Mouse (Mus musculus): ENCODE results near the gene Ccdc63.
"Not testable (repeated sequence)": the region's sequence is repeated elsewhere in the genome, so short reads cannot be mapped to it uniquely, and the experiment has no call there.

The Ccdc63 gene

DNA sequence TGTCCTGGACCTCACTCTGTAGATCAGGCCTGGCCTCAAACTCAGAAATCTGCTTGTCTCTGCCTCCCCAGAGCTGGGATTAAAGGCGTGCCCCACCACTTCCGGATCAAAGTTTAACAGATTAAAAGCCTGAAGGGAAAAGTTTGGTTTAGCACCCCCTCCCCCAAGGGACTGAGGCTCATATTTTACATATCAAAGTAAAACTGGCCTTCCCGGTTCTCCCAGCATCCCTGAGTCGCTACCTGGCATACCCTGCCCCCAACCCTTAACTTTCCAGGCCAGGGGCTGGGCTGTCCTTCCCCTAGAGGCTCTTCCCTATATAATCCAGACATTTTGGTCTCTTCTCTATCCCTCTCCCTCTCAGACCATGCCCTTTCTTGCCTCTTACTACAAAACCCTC, 8.6 kb upstream of the Ccdc63 start:
- no peak for DNase-seq (ENCODE audit: low spot score)

DNA sequence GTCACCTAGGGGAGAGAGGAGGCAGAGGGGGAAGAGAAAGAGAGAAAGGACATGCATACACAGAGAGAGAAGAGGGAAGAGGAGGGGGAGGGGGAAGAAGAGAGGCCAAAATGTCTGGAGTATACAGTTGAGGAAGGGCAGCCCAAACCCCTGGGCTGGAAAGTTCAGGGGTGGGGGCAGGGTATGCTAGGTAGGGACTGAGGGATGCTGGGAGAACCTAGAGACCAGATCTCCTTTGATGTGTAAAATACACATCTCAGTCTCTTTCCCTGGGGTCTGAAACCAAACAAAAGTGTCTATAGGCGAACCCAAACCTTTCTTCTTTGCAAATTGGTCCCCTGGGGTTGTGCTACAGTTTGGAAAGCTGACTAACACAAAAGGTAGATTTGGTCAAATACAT, 7.5 kb upstream of the Ccdc63 start:
- DNase-seq (ENCODE audit: low spot score): no peak

DNA sequence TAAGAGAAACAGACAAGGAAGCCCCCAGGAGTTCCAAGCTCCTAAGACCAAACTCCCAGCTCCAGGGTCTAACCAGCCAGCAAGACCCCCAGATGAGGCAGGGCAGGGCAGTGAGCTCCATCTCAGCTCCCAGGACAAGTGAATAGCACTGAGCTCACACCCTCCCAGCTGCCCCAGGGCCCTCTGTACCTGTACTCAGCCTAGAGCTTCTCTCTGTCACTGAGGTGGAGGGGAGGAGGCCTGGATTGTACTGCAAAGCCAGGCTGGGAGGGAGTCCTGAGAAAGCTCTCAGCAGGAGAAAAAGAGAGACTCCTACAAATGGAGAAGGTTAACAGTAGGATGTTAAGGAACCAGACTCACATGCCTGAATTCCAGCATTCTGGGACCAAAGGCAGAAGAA, 6.0 kb upstream of the Ccdc63 start:
- no peak for DNase-seq (ENCODE audit: low spot score)

DNA sequence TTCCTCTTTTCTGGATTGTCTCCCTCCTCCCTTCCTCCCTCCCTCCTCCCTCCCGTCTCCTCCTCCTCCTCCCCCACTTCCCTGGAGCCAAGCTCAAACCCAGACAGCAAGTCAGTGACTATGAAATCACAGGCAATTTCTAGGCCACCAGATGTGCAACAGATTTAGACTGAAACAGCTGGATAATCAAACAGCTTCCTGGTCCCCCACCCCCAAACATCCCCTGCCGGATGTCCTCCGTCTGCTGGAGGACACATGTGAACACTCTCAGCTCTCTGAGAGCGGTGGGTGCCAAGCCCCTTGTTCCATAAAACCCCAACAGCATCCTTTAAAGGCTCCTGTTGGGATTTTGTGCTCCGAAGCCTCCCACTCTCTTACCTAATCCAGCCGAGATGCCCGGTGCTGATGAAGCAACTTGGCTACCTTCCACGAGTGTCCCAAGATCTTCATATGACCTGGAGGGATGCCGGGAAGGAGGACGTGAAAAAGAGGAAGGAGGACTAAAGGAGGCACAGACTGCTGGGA, 5.5 kb upstream of the Ccdc63 start:
- DNase-seq (ENCODE audit: low spot score): peak; percentile 43

DNA sequence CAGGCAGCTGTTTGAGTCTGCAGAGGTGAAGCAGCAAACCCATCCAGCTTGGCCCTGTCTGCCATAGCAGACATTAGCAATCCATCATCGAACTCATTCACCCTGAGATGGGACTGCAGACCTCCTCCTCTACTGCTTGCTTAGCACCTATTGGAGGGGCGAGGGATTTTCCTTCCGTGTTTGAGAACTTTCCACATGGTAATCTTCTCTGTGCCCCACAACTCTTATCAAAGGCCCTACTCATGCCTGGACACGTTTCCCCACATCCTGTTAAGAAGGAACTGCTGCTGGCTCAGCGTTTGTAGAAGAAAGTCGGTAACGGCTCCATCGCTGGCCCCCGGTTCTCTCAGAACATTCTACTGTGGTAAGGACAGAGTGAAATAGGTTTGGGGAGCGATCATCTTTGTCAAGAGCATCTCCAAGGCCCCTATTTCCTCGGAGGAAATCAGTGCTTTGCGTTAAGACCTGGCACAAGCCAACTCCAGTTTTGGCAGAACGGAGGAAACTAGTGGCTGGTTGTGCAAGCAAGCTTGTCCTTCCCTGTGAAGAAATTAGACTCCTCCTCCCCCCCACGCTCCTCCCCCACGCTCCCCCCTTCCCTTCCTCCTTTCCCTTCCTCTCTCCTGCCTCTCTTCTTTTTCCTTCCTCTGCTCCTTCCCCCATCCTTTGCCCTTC, 4.9 kb upstream of the Ccdc63 start:
- DNase-seq (ENCODE audit: low spot score): peak; percentile 29

DNA sequence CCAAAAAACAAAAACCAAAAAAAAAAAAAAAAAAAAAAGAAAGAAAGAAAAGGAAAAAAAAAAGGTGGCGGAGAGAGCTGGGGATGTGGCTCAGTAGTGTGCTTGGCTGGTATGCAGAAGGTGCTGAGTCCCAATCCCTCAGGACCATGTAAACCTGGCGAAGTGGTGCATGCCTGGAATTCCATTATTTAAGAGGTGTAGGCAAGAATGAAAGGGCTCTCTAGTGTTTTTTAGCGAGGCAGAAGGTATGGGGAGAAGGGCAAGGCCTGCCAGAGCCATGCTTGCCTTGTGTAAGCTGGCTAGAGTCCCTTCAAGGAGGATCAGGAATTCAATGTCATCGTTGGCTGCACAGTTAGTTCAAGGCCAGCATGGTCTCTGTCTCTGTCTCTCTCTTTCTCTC, 4.2 kb upstream of the Ccdc63 start:
- DNase-seq (ENCODE audit: low spot score): no peak

DNA sequence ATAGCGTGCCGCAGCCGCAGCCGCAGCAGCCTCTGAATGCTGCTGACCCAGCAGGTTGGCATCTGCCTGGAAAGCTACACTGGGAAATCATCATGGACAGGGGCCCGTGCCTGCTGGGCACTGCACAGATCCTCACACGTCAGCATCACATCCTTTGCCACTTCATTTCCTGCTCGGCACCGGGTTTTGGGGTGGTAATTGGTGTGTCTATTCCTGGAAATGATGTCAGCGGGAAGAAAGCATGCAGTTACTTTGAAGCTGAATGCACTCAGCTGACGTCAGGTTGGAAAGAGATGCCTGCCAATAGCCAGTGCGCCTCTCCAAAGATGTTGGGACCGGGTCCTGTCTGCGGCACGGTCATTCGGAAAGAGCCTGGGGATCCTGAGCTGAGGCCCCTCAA, 2.9 kb upstream of the Ccdc63 start:
- no peak for DNase-seq (ENCODE audit: low spot score)

DNA sequence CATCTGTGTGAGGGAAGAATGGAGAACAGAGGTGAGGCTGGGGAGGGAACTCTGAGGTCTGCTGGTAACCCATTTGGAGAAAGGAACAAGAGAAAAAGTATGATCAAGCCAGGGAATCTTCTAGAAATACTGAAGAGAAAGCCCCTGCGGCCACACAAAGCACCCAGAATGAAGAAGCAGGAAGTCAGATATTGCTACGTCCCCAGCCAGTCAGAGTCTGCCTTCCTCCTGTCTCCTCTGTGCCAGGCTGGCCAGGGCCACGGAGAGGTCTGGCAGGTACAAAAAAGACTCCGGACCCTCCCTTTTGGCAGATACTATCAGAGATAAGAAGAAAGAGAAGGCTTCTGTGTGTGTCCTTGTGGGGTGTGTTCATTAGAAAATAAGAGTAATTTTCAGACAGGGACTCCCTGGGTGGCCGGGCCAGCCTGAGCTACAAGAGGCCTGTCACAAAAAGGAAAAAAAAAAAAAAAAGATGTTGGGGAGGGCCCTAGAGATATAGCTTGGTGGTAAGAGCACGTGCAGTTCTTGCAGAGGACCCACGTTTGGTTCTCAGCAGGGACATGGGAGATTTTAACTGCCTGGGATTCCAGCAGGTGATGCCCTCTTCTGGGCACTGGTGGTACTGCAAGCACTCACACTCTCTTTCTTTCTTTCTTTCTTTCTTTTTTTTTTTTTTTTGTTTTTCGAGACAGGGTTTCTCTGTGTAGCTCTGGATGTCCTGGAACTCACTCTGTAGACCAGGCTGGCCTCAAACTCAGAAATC, 1.8 kb upstream of the Ccdc63 start:
- no peak for DNase-seq (ENCODE audit: low spot score)

DNA sequence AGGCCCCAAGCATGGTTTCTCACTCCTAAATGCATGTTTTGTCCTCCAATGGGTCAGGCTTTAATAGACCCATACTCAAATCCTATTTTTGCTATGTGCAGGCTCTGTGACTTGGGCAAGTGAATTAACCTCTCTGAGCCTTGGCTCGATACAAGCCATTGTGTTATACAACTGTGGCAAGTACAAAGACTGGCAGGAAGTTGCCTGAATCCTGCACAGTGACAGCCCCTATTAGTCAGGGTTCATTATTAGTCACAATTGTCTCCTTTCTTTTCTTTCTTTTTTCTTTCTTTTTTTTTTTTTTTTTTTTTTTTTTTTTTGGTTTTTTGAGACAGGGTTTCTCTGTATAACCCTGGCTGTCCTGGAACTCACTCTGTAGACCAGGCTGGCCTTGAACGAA, 852 bp downstream of the Ccdc63 start:
- DNase-seq (ENCODE audit: low spot score): not testable (repeated sequence)

DNA sequence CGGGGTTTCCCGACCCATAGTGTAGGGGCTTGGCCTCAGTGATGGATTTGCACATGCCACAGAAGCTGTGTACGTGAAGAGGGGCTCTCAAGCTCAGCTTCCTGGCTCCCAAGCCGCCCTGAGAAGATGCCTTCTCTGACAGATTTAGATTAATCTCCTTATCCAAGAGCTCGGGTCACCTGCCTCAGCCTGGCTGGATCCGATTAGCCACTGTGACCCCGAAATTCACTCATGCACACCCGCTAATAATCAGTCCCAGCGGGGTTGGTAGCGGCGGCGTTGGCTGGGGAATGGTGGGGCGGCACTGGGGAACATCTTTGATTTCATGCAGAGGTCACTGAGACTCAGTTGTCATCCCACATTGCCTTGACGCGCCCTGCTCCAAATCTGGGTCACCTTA, 1.8 kb downstream of the Ccdc63 start:
- no peak for DNase-seq (ENCODE audit: low spot score)

DNA sequence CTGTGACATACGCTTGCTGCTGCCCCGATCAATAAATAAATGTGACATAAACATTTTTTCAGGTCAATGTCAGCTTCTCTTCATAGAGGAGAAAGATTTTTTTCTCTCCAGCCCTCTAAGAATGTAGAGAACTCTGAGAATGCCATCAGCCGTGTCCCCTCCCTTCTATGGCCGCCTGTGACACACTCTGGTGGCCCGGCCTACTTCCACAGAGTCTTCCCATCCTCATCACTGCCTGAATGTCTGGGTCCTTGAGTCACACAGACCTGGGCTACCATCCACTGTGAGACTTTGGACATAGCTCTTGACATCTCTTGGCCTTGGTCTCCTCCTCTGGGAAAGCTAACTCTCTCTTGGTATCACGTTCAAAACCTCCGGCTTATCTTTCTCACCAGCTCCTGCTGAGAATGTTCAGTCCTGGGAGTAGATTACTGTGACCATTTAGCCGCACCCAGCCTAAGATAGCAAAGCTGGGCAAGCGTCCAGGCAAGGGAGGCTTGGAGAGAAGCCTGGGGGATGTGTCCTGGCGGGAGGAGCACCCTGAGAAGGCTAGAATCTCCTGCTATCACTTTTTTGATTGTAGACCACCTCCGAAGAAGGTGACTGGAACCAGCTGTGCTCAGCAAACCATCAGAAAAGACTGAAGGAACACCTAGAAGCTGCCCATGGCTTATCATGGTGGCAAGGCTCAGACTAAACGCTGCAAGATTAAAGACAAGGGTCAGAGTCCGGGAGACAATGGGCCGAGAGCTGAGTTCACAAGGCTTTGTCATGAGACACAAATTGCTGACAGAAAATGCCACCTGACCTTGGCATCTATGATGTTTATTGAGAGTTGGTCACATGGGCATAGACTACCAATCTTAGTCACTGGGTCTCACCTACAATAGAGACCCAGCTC, 3.9 kb downstream of the Ccdc63 start:
- DNase-seq (ENCODE audit: low spot score): peak; percentile 53

DNA sequence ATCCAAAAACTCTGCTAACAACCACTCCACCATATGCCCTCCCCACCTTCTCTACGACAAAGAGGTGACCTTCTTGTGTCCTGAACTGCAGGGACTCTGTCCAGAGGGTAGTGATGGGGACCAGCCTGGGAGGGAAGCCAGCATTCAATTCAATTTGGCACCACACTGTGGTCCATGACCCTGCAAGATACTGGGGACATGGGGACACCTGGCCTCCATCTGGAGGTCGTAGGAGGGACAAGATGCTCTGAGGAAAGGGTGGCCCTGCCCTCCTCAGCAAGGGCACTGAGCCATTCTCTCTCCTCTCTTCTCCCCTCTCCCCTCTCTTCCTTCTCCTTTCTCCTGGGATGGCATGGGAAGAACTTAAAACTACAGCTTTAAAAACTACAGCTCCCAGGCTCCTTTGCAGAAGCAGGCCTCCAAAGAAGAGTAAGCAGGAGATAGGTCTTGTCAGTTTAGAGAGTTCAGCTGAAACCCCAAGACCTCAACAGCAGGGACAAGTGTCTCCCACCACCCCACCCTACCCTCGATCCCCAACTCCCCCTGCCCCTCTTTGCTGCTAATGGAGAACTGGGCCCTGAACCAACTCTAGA, 5.2 kb downstream of the Ccdc63 start:
- no peak for DNase-seq (ENCODE audit: low spot score)

DNA sequence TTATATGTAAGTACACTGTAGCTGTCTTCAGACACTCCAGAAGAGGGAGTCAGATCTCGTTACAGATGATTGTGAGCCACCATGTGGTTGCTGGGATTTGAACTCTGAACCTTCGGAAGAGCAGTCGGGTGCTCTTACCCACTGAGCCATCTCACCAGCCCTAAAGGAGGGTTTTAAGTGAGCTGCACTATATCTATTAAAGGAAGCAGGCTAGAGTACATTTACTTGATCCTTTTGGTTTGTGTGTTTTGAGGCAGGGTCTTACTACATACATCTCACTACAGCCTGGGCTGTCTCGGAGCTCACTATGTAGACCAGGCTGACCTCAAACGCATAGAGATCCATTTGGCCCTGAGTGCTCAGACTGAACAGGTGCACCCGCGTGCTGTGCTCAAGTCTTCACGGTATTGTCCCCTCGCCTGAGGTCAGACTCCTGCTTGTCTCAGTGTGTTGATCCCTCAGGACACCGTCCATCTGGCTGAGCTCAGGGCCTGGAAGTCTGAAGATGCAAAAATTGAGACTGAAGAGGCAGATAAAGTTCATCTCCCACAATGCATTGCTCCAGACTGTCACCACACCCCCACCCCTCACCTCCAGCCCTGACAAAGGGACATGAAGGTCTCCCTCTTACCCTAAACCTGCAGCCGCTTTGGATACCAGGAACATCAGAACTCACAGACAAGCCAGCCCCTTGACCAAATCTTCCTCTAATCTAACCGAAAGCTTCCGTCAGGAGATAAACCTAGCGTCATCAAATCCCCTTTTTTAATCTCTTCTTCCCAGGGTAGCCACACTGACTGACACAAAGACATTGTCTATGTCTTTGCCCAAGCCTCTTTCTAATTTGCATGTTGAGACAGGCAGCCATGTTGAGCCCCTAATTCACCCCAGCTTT, 6.0 kb downstream of the Ccdc63 start:
- DNase-seq (ENCODE audit: low spot score): no peak

DNA sequence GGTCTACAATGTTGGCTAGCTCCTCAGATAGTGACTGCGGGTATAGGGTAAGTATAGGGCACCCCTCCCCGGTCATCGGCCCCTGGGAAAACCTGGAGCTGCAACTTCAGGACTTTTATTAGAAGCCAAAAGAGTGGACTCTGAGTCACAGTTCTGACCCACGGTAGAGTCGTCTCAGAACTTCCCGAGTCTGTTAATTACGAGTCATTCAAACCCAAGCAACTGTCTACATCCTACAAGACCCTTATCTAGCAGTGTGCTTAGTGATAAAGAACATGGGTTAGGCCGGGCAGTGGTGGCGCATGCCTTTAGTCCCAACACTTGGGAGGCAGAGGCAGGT, 7.6 kb downstream of the Ccdc63 start:
- DNase-seq (ENCODE audit: low spot score): no peak

DNA sequence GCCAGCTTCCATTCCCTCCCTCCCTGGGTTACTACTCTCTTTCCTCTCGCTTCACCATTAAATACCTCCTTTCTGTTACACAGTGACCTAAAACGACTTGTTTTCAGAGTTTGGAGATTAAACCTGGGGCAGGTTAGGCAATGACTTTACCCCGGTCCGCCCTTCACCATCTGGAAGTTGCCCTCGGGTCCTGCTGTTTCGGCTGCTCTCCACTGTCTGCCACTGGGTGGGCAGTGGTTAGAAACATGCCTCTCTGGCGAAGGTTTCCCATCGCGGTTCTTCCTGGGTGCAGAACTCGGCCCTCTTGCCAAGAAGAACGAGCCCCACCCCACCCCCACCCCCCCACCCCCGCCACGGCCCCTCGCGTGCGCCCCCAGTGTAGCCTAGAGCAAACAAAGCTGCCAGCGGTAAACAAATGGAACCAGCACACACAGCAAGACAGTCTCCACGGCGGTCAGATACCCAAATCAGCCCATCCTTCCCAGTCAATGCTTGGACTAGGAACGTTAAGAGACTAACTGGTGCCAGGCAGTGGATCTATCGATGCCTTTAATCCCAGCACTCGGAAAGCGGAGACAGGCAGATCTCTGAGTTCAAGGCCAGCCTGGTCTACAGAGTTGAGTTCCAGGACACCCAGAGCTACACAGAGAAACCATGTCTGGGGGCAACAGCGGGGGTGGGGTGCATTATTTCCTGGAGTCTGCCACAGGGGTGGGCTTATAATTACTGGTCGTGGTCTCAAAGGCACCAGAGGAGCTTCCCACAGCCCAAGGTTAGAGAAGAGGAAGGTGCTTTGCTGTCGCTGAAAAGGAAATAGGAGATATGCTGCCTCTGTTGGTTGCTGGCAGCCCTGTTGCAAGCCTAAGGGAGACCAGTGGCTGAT, 8.2 kb downstream of the Ccdc63 start:
- no peak for DNase-seq (ENCODE audit: low spot score)

DNA sequence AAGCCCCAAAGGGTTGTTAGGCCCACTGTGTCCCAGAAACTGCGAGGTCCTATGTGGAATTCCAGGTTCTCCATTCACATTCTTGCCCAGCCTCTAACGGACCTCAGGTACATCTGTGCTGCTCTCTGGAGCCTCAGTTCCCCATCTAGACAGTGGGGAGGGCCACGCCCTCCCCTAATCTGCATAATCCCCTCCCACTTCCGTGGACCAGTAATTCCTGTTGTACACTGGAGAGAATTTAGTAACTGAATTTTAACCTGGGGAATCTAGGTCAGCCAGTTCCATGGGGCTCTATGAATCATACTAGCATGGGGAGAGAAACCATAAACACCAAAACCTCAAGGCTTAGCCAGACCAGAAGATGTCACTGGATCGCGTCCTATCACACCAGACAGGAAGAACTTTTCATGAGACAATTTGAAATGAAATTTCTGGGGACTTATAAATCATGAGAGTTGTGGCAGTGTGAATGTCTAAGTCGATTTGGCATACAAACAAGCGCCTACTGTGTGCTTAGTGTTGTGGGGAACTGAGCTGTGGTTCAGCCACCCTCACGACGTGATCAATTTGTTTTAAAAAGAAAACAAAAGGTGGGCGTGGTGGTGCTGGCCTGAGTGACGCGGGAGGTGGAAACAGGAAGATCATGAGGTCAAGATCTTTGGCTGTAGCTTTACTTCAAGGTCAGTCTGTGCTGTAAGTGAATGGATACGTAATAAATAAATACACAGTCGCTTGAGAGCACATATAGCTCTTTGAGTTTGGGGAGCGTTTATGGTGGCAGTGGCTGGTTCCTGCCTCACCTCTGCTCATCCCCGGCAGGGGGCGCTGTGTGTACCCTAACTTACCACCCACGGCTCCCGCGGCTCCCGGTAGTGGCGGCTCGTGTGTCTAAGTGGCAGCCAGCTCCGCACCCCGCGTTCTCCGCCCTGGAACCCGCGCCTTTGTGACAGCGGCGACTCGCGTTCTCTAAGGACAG, 9.3 kb downstream of the Ccdc63 start:
- peak; percentile 78 for DNase-seq (ENCODE audit: low spot score)

DNA sequence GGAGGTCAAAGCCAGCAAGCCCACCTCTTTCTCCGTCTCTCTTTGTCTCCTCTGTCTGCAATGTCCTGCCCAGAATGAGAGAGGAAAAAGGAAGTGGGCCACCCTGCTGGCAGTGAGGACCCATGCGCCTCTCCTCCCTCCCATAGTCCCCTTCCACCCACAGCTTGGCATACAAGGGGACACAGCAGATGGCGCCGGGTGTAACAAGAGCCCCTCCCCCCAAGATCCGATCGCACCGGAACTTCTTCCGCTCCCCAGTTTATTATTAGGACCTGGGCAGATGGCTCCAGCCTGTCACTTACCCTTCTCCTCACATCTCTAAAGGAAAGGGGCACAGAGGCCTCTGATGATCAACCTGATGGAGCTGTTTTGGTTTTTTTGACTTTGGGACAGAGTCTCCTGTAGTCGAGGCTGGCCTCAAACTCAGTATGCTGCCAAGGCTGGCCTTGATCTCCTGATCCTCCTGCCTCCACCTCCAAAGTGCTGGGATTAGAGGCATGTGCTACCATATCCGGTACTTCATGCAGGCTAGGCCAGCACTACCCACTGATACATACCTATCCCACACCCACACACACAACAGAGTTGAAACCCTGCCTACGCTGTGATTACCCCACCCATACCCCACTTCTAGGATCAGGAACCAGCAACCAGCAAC, 10.2 kb downstream of the Ccdc63 start:
- no peak for DNase-seq (ENCODE audit: low spot score)

DNA sequence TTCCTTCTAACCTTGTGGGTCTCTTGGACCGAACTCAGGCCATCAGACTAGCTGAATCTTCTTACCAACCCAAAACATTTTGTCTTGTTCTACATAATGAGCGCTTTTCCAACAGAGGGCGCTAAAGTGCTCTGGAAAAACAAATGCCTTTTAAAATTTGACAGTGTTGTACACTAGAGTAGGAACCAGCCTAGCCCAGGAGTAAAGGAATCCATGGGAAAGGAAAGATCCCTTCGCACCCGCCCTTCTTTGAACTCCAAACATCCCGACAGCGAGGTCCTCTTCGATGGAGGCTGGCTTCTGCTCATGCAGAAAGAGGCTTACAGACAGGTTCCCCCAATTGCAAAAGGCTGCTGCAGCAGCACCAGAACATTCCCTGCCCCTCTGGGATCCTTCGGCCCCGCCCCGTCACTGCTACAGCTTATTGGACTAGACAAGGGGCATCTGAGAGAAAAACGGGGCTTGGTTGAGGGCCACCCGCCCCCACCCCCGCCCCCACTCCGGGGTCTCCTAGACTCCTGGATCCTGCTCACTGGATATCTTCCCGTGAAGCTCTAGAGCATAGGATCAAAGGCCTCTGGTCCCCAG, 11.5 kb downstream of the Ccdc63 start:
- peak; percentile 64 for DNase-seq (ENCODE audit: low spot score)

Measured in ovary, postnatal 14 days (tissue).